Comparison of ENCODE assay signal across 9 mouse cellular contexts in genomic region chr11:75572301-75572791, GRCm38 (mm10). TPM values are rescaled to one million over a fixed set of nuclear protein-coding genes. Genes with fewer than 3 reads are reported as not detected.
DNase-seq lines count a peak whose midpoint lies in the region; ATAC-seq and TF ChIP-seq lines count a peak whose summit lies in the region.
"Had no signal": no experiment of that assay in that cellular context is flagged by ENCODE, and none has a peak within 500 bp of the region (broad histone marks: within the 10 kb centered on the region; RNA-seq: fewer than 3 reads in every experiment).

No protein-coding gene starts in this region.

- peak; percentile 12; the same call in 1 of the 2 replicates for ATAC-seq in forebrain, embryonic 14.5 days
- no peak for ATAC-seq in liver, embryonic 13.5 days (ENCODE audit: low read depth)
- ATAC-seq in stomach, embryonic 14.5 days (ENCODE audit: insufficient number of reproducible peaks, insufficient read depth, low FRiP score, low read depth) = no peak; the same call in 1 of the 2 replicates
- no peak for ATAC-seq in granulocyte monocyte progenitor cell, adult 5-6 weeks (replicated peaks; ENCODE audit: poor library complexity, severe bottlenecking)

- no peak for TF ChIP-seq CTCF in gastrocnemius, adult 2 months (IDR thresholded peaks at IDR 0.05)
- no peak for TF ChIP-seq CTCF in C2C12 (IDR thresholded peaks at IDR 0.05; ENCODE audit: control insufficient read depth, insufficient read depth, insufficient read length)

- H3ac ChIP-seq in C2C12 (ENCODE audit: control insufficient read depth, insufficient read length, low read depth) = peak overlapping the region; percentile 19

- peaks cover 10% of the 10 kb centered on the region for H3K4me1 ChIP-seq in forebrain, embryonic 14.5 days (ENCODE audit: control insufficient read depth, insufficient read depth, low read length)
- peaks cover 41% of the 10 kb centered on the region for H3K4me1 ChIP-seq in liver, embryonic 13.5 days (replicated peaks)
- H3K4me1 ChIP-seq in stomach, embryonic 14.5 days (ENCODE audit: control insufficient read depth, insufficient read depth, low read length) = peaks cover 12% of the 10 kb centered on the region

- H3K9ac ChIP-seq in forebrain, embryonic 14.5 days (ENCODE audit: low read length) = peak overlapping the region; percentile 51
- H3K9ac ChIP-seq in liver, embryonic 13.5 days = no peak overlapping the region
- H3K9ac ChIP-seq in stomach, embryonic 14.5 days (replicated peaks; ENCODE audit: low read depth, low read length) = no peak overlapping the region

- H3K27ac ChIP-seq in gastrocnemius, adult 2 months = peak overlapping the region; percentile 89
- H3K27ac ChIP-seq in forebrain, embryonic 14.5 days (ENCODE audit: low read depth, low read length) = peak overlapping the region; percentile 58; the same call in 1 of the 2 replicates
- H3K27ac ChIP-seq in liver, embryonic 13.5 days = no peak overlapping the region
- peak overlapping the region; percentile 59; the same call in 1 of the 2 replicates for H3K27ac ChIP-seq in stomach, embryonic 14.5 days (ENCODE audit: low read length)

- H3K27me3 ChIP-seq in C2C12 (ENCODE audit: control insufficient read depth, insufficient read depth, insufficient read length) = no peaks in the 10 kb centered on the region
- H3K27me3 ChIP-seq in forebrain, embryonic 14.5 days (replicated peaks; ENCODE audit: control insufficient read depth, insufficient read depth, low read length) = no peaks in the 10 kb centered on the region
- peaks cover 5% of the 10 kb centered on the region; the same call in 1 of the 2 replicates for H3K27me3 ChIP-seq in liver, embryonic 13.5 days
- no peaks in the 10 kb centered on the region for H3K27me3 ChIP-seq in stomach, embryonic 14.5 days (ENCODE audit: control insufficient read depth, insufficient read depth, low read length)

- intact Hi-C loops in gastrocnemius, adult 2 months (cut with DNase I) = loop anchor here (5.0 kb wide), 1 partner anchor 170 kb away; no protein-coding TSS in a partner anchor
- intact Hi-C loops in gastrocnemius, postnatal 36 days (cut with DNase I) = loop anchor here (2.0 kb wide), 1 partner anchor 170 kb away; no protein-coding TSS in a partner anchor

- peak overlapping the region; percentile 4; the same call in 1 of the 2 replicates for H3K4me3 ChIP-seq in gastrocnemius, adult 2 months
- no peak overlapping the region for H3K4me3 ChIP-seq in C2C12 (ENCODE audit: insufficient read depth, poor library complexity, severe bottlenecking)
- H3K4me3 ChIP-seq in forebrain, embryonic 14.5 days (ENCODE audit: low read depth, low read length) = no peak overlapping the region
- H3K4me3 ChIP-seq in liver, embryonic 13.5 days (replicated peaks) = no peak overlapping the region
- H3K4me3 ChIP-seq in stomach, embryonic 14.5 days (ENCODE audit: low read depth, low read length) = no peak overlapping the region

- peaks cover 5% of the 10 kb centered on the region for H3K36me3 ChIP-seq in C2C12 (ENCODE audit: control insufficient read depth, insufficient read depth)
- peaks cover 27% of the 10 kb centered on the region for H3K36me3 ChIP-seq in forebrain, embryonic 14.5 days (ENCODE audit: control insufficient read depth, insufficient read depth, low read length)
- H3K36me3 ChIP-seq in liver, embryonic 13.5 days = no peaks in the 10 kb centered on the region
- no peaks in the 10 kb centered on the region for H3K36me3 ChIP-seq in stomach, embryonic 14.5 days (ENCODE audit: control insufficient read depth, insufficient read depth, low read length)

- no peaks in the 10 kb centered on the region for H3K9me3 ChIP-seq in forebrain, embryonic 14.5 days (replicated peaks; ENCODE audit: control insufficient read depth, low read length)
- H3K9me3 ChIP-seq in liver, embryonic 13.5 days (replicated peaks) = no peaks in the 10 kb centered on the region
- H3K9me3 ChIP-seq in stomach, embryonic 14.5 days (ENCODE audit: control insufficient read depth, low read depth, low read length) = no peaks in the 10 kb centered on the region

- 5% methylated on average over 10 of the region's 10 CpGs for WGBS in forebrain, embryonic 14.5 days
- WGBS in liver, embryonic 13.5 days (ENCODE audit: insufficient replicate concordance) = 16% methylated on average over 8 of the region's 10 CpGs
- 11% methylated on average over 10 of the region's 10 CpGs for WGBS in stomach, embryonic 14.5 days

- H3K79me3 ChIP-seq in C2C12 (ENCODE audit: low read depth) = no peaks in the 10 kb centered on the region

- peak; percentile 51 for DNase-seq in gastrocnemius, adult 2 months
- DNase-seq in gastrocnemius, postnatal 36 days = no peak
- peak; percentile 32 for DNase-seq in forebrain, embryonic 14.5 days (ENCODE audit: low spot score)
- DNase-seq in liver, embryonic 13.5 days = no peak
- DNase-seq in testis, postnatal 14 days (ENCODE audit: low spot score) = no peak

- no peak overlapping the region for H3K4me2 ChIP-seq in forebrain, embryonic 14.5 days (ENCODE audit: low read length)
- H3K4me2 ChIP-seq in liver, embryonic 13.5 days = peak overlapping the region; percentile 23; the same call in 1 of the 2 replicates
- peak overlapping the region; percentile 17 for H3K4me2 ChIP-seq in stomach, embryonic 14.5 days (replicated peaks; ENCODE audit: low read depth, low read length)

- no peaks in the 10 kb centered on the region for H3K79me2 ChIP-seq in C2C12 (ENCODE audit: control insufficient read depth, insufficient read depth)

TF ChIP-seq in C2C12, 6 proteins besides CTCF, POLR2A, EP300 and RAD21:
- TF ChIP-seq USF1 (IDR thresholded peaks at IDR 0.05; ENCODE audit: low read depth) (no peak), MAX (IDR thresholded peaks at IDR 0.05) (no peak), FOSL1 (IDR thresholded peaks at IDR 0.05; ENCODE audit: insufficient read depth, low read length, poor library complexity, severe bottlenecking) (no peak), MYOG (IDR thresholded peaks at IDR 0.05; ENCODE audit: control insufficient read depth, extremely low read depth, insufficient read length) (no peak), CEBPB (IDR thresholded peaks at IDR 0.05; ENCODE audit: low read depth) (no peak), MYOD1 (IDR thresholded peaks at IDR 0.05; ENCODE audit: control insufficient read depth, insufficient read length, low read depth) (no peak)
TF ChIP-seq in C2C12: peak in this region for 0.

RNA-seq across cellular contexts. Expression of gene Pitpna, which starts 15.6 kb away (rescaled TPM):
- total RNA-seq in gastrocnemius, adult 2 months (2021) = 100 to 1,000 TPM; 151 to 206 TPM
- 100 to 1,000 TPM; 186 to 223 TPM for total RNA-seq in gastrocnemius, postnatal 36 days (2021)
- polyA plus RNA-seq in C2C12 (2012; fragmentation: generic; extraction: Trizol) = 118 TPM
- 94.2 and 101 TPM in 2 replicates for polyA plus RNA-seq in forebrain, embryonic 14.5 days (2014; fragmentation: Nextera tagmentation; extraction: Ambion mirVana)
- polyA plus RNA-seq in liver, embryonic 13.5 days (2015; fragmentation: Nextera tagmentation; extraction: Ambion mirVana) = 33.2 and 38.3 TPM in 2 replicates
- polyA plus RNA-seq in stomach, embryonic 14.5 days (2014; fragmentation: Nextera tagmentation; extraction: Ambion mirVana) = 74.4 and 91.8 TPM in 2 replicates
- 141 and 143 TPM in 2 replicates for total RNA-seq in granulocyte monocyte progenitor cell, adult 5-6 weeks (2014; fragmentation: Nextera tagmentation)
- total RNA-seq in granulocyte monocyte progenitor cell, adult 5-6 weeks (2017) = 58.0 and 74.5 TPM in 2 replicates

RNA-seq across cellular contexts. Expression of gene Slc43a2, which starts 40.9 kb away (rescaled TPM):
- total RNA-seq in gastrocnemius, adult 2 months (2021) = 10 to 100 TPM; 19.0 to 41.6 TPM
- total RNA-seq in gastrocnemius, postnatal 36 days (2021) = 10 to 100 TPM; 17.6 to 26.9 TPM
- polyA plus RNA-seq in C2C12 (2012; fragmentation: generic; extraction: Trizol) = 2.2 TPM
- 6.5 and 9.1 TPM in 2 replicates for polyA plus RNA-seq in forebrain, embryonic 14.5 days (2014; fragmentation: Nextera tagmentation; extraction: Ambion mirVana)
- 3.7 and 5.9 TPM in 2 replicates for polyA plus RNA-seq in liver, embryonic 13.5 days (2015; fragmentation: Nextera tagmentation; extraction: Ambion mirVana)
- polyA plus RNA-seq in stomach, embryonic 14.5 days (2014; fragmentation: Nextera tagmentation; extraction: Ambion mirVana) = 4.0 and 5.1 TPM in 2 replicates
- 12.7 and 20.1 TPM in 2 replicates for total RNA-seq in granulocyte monocyte progenitor cell, adult 5-6 weeks (2014; fragmentation: Nextera tagmentation)
- total RNA-seq in granulocyte monocyte progenitor cell, adult 5-6 weeks (2017) = 6.2 and 7.3 TPM in 2 replicates

RNA-seq across cellular contexts. Expression of gene Inpp5k, which starts 58.4 kb away (rescaled TPM):
- 10 to 100 TPM; 25.9 to 27.4 TPM for total RNA-seq in gastrocnemius, adult 2 months (2021)
- total RNA-seq in gastrocnemius, postnatal 36 days (2021) = 10 to 100 TPM; 20.4 to 24.0 TPM
- 8.9 TPM for polyA plus RNA-seq in C2C12 (2012; fragmentation: generic; extraction: Trizol)
- polyA plus RNA-seq in forebrain, embryonic 14.5 days (2014; fragmentation: Nextera tagmentation; extraction: Ambion mirVana) = 53.9 and 55.5 TPM in 2 replicates
- 12.9 and 13.9 TPM in 2 replicates for polyA plus RNA-seq in liver, embryonic 13.5 days (2015; fragmentation: Nextera tagmentation; extraction: Ambion mirVana)
- 25.9 and 27.7 TPM in 2 replicates for polyA plus RNA-seq in stomach, embryonic 14.5 days (2014; fragmentation: Nextera tagmentation; extraction: Ambion mirVana)
- 37.3 and 40.0 TPM in 2 replicates for total RNA-seq in granulocyte monocyte progenitor cell, adult 5-6 weeks (2014; fragmentation: Nextera tagmentation)
- 26.0 and 35.6 TPM in 2 replicates for total RNA-seq in granulocyte monocyte progenitor cell, adult 5-6 weeks (2017)

RNA-seq across cellular contexts. Expression of gene Scarf1, which starts 59.0 kb away (rescaled TPM):
- total RNA-seq in gastrocnemius, adult 2 months (2021) = 1 to 10 TPM; 2.4 to 5.7 TPM
- total RNA-seq in gastrocnemius, postnatal 36 days (2021) = 1 to 10 TPM; 2.8 to 3.1 TPM
- 0.11 TPM for polyA plus RNA-seq in C2C12 (2012; fragmentation: generic; extraction: Trizol)
- polyA plus RNA-seq in forebrain, embryonic 14.5 days (2014; fragmentation: Nextera tagmentation; extraction: Ambion mirVana) = 2.7 and 3.4 TPM in 2 replicates
- 2.6 and 3.0 TPM in 2 replicates for polyA plus RNA-seq in liver, embryonic 13.5 days (2015; fragmentation: Nextera tagmentation; extraction: Ambion mirVana)
- polyA plus RNA-seq in stomach, embryonic 14.5 days (2014; fragmentation: Nextera tagmentation; extraction: Ambion mirVana) = 4.8 and 5.4 TPM in 2 replicates
- 2.0 and 3.8 TPM in 2 replicates for total RNA-seq in granulocyte monocyte progenitor cell, adult 5-6 weeks (2014; fragmentation: Nextera tagmentation)
- total RNA-seq in granulocyte monocyte progenitor cell, adult 5-6 weeks (2017) = 2.3 and 3.4 TPM in 2 replicates
- total RNA-seq: neutrophil, adult 5-6 weeks had no signal

Comparison
In these comparisons a context has a peak if more than half of its experiments do, and no peak if none do; other contexts are left out.
1. DNase-seq: peak in gastrocnemius, adult 2 months (single experiment) and forebrain, embryonic 14.5 days (single experiment); none in gastrocnemius, postnatal 36 days (0 of 2), liver, embryonic 13.5 days (single experiment) and testis, postnatal 14 days (single experiment).